Mouse (Mus musculus): ENCODE results near the gene Bin2.

The Bin2 gene

GRCm38 (mm10) chr15:100680381-100680780 is 11.0 kb upstream of the Bin2 start:
- DNase-seq: no peak

DNA sequence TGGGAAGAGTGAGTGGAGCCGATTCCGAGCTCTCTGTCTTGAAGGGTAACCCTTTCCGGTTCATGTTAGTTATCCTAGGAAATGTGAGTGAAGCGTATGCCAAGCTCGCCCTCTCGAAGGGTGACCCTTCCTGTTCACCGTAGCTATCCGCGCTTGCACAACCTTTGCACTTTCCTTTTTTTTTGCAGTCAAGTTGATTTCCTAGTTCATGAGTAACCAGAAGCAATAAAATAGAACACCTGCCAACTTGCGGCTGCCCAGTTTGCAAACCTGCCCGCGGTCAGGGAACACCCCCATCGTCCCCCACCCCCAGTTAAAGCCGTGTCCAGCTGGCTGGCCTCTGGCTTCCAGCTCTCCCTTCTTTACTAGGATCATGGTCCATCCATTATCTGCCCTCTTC is 9.7 kb upstream of the Bin2 start:
- DNase-seq: peak; percentile 17

- DNase-seq: peak; percentile 25
These were observed 9.2 kb upstream of the Bin2 start for GRCm38 (mm10) chr15:100678581-100678980.

- DNase-seq: no peak
These were observed 8.3 kb upstream of the Bin2 start for GRCm38 (mm10) chr15:100677675-100678074.

DNA sequence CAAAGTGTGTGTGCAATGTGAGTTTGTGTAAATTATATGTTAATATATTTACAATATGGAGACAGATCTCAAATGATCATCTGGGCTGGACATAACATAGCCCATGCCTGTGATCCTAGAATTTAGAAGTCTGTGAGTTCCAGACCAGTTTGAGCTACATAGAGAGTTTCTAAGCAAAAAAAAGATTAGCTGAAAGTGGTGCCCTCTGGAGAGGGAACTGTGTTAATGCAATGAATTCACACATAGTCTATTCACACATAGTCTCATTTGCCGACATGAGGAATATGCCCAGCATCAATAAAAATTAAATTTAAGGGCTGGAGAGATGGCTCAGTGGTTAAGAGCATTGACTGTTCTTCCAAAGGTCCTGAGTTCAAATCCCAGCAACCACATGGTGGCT is 7.2 kb upstream of the Bin2 start:
- no peak for DNase-seq

GRCm38 (mm10) chr15:100675486-100675885 is 6.1 kb upstream of the Bin2 start:
- DNase-seq: no peak

GRCm38 (mm10) chr15:100674566-100674965 is 5.2 kb upstream of the Bin2 start:
- DNase-seq: no peak

- no peak for DNase-seq
These were observed 4.4 kb upstream of the Bin2 start for GRCm38 (mm10) chr15:100673585-100674391.

- no peak for DNase-seq
These were observed 1.5 kb upstream of the Bin2 start for GRCm38 (mm10) chr15:100670833-100671232.

DNA sequence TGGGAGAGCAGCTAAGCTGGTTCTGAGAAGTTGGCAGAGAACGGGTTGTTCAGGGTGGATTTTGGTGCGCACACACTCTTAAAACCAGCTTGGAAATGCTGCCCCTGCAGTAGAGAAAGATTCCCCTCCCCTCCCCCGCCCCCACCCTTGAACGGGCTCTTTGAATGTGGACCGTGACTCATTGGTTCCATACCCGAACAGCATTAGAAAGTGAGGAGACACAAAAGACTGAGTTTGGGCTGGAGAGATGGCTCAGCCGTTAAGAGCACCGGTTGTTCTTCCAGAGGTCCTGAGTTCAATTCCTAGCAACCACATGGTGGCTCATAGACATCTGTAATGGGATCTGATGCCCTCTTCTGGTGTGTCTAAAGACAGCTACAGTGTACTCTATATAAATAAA is 651 bp upstream of the Bin2 start:
- no peak for DNase-seq

DNA sequence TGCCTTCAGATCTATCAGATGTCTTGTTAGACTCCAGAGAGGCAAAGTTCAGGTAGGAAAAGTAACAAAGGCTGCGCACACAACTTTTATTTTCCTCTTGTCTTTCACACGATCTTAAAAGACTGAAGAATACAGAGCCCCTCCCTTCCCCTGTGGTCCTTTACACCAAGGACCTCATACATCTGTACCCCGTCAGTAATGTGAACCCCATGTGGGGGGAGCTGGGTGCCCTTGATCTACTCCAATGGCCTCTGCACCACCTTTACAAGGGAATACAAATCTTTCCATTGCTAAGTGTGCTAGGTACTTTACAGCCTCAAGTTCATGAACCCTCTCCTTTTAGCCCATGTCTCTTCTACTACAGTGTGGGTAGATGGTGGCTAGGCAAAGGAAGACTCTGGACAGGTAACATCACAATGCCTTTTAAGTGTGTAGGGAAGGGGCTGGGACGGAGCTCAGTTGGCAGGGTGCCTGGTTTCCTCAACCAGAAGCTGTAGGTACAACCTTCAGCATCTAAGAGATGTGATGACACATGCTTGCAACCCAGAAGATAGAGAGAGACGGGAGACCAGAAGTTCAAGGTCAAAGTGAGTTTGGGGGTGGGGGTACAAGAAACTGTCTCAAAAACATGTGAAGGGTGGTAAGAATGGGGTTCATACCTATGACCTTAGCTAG is 1.3 kb downstream of the Bin2 start:
- DNase-seq: no peak

- DNase-seq: no peak
These were observed 1.9 kb downstream of the Bin2 start for GRCm38 (mm10) chr15:100667420-100667819.

- DNase-seq: no peak
These were observed 2.5 kb downstream of the Bin2 start for GRCm38 (mm10) chr15:100666851-100667250.

DNA sequence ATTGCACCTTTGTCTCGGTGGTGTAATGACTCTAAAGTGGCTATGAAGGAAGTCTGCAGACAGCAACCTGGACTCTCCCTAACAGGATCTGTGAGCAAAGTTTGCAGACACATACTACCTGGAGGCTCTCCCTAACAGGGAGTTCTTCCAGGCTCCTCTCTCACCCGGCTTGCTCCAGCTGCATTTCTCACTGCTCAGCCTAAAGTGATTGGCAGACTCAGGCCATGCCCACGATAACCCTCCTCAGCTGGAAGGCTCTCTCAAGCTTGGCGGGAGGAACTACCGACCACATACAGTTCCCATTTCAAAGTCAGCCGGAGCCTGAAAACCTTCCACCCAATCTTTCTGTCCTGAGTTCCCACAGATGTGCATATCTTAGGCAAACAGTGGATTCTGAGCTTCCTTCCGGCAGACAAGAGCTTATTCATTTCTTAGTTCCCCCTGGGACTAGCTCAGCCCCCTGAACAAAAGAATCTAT is 3.1 kb downstream of the Bin2 start:
- peak; percentile 28 for DNase-seq

GRCm38 (mm10) chr15:100665411-100666218 is 3.7 kb downstream of the Bin2 start:
- no peak for DNase-seq

GRCm38 (mm10) chr15:100664813-100665274 is 4.5 kb downstream of the Bin2 start:
- peak; percentile 35 for DNase-seq

DNA sequence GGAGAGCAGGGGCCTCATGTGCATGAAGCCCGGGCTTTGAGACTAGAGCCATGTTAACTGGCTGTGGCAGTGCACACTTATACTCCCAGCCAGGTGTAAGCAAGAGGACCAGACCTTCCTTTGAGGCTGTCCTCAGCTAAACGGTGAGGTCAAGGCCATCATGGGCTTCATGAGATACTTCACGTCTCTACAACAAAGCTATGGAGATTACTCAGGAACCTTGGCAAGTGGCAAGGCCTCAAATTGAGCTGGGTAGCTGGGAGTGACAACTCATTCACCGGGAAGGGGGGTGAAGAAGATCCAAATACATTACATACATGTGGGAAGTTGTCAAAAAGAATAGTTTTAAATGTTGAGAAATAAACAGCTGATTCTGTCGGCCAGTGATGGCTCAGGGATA is 8.5 kb downstream of the Bin2 start:
- no peak for DNase-seq

GRCm38 (mm10) chr15:100660306-100660705 is 9.0 kb downstream of the Bin2 start:
- no peak for DNase-seq

DNA sequence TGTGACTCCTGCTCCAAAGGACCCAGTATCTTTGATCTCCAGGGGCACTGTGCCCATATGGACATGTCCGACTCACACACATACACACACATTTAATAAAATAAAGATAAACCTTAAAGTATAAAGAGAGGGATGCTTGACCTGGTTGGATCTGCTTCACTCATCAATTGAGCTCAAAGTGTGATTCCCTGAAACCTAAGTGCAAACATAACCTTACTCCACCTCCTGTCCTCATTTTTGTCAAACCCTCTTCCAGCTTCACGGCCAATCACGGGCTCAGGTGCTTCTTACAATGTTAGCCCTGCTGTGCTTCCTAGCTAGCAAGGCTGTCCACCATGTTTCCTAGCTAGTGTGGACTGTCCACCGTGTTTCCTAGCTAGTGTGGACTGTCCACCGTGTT is 14.2 kb downstream of the Bin2 start:
- DNase-seq: no peak

DNA sequence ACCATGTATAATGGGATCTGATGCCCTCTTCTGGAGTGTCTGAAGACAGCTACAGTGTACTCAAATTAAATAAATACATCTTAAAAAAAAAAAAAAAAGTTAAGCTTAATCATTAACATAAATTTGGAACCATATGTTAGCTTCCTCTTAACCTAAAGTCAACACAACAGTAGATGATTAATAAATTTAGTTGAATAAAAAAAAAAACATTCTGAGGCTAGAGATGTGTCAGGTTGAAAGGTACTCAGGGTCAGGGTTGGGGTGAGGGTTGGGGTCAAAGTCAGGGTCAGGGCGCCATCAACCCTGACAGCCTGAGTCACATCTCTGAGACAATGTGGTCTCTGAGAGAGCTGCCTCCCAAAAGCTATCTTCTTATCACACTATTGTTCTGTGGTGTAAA is 15.1 kb downstream of the Bin2 start:
- no peak for DNase-seq

DNA sequence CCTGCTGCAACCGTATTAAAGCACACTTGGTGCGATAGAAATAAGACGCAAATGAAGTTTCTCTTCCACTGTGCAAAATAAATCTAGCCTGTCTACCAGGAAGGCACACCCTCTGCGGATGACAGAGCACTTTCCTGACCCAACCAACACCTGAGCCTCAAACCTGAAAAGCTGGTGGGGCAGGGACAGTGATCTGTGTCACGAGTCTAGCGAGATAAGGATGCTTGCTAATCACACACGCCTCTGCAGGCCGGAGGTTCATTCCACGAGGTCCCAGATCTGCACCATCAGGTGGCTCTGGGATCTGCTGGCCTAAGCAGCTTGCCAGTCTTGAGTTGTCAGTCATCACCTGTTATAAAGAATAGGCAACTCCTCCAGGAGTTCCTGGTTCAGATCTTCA is 17.7 kb downstream of the Bin2 start:
- no peak for DNase-seq

DNA sequence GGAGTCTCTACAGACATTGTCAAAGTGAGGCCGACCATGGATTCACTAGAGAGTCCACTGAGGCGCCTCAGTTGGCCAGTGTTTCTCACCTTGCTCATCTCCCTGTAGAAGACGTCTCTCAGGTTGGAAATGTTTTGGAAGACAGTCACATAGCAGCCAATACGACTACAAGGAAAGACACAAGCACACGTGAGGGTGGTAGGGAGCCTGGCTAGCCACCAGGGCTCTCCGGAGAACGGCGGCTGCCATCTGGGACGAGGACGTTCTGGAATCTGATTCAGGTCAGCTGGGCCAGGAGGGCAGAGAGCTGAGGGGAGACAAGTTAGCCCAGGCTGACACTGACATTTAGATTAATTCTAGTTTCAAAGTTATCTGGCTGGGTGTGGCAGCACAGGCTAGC is 19.2 kb downstream of the Bin2 start:
- no peak for DNase-seq

- DNase-seq: no peak
These were observed 23.2 kb downstream of the Bin2 start for GRCm38 (mm10) chr15:100646161-100646560.

Measured in lung, postnatal 14 days (tissue).